ENCODE assay signal across 16 mouse cellular contexts in genomic region chr7:70804281-70804680, GRCm38 (mm10).
DNase-seq lines count a peak whose midpoint lies in the region; ATAC-seq and TF ChIP-seq lines count a peak whose summit lies in the region.
"Had no signal": no experiment of that assay in that cellular context is flagged by ENCODE, and none has a peak within 500 bp of the region (broad histone marks: within the 10 kb centered on the region; RNA-seq: fewer than 3 reads in every experiment).

No protein-coding gene starts in this region.

- no peaks in the 10 kb centered on the region for H3K27me3 ChIP-seq in heart, embryonic 13.5 days (replicated peaks)
- no peaks in the 10 kb centered on the region for H3K27me3 ChIP-seq in kidney, embryonic 16.5 days (ENCODE audit: insufficient read depth, low read length)
- H3K27me3 ChIP-seq in midbrain, postnatal 0 days (ENCODE audit: insufficient read depth, low read length) = no peaks in the 10 kb centered on the region
- H3K27me3 ChIP-seq in midbrain, embryonic 10.5 days (ENCODE audit: low read depth, poor library complexity, severe bottlenecking) = no peaks in the 10 kb centered on the region; the same call in 1 of the 2 replicates
- H3K27me3 ChIP-seq: forebrain, embryonic 12.5 days; neural tube, embryonic 12.5 days had no signal

- no peak for TF ChIP-seq CTCF in midbrain, postnatal 0 days (IDR thresholded peaks at IDR 0.05)

- H3K27ac ChIP-seq in heart, embryonic 13.5 days (replicated peaks) = no peak overlapping the region
- peak overlapping the region; percentile 78 for H3K27ac ChIP-seq in kidney, embryonic 16.5 days (ENCODE audit: low read length)
- no peak overlapping the region for H3K27ac ChIP-seq in midbrain, postnatal 0 days (ENCODE audit: low read depth, low read length)
- no peak overlapping the region for H3K27ac ChIP-seq in midbrain, embryonic 10.5 days (replicated peaks)
- H3K27ac ChIP-seq: forebrain, embryonic 12.5 days; heart, adult 2 months; hindbrain, embryonic 15.5 days; neural tube, embryonic 12.5 days had no signal

- peak overlapping the region; percentile 25 for H3K4me2 ChIP-seq in heart, embryonic 13.5 days
- H3K4me2 ChIP-seq in kidney, embryonic 16.5 days (replicated peaks; ENCODE audit: low read depth, low read length) = no peak overlapping the region
- H3K4me2 ChIP-seq in midbrain, postnatal 0 days (ENCODE audit: low read depth, low read length, poor library complexity, severe bottlenecking) = no peak overlapping the region
- H3K4me2 ChIP-seq: forebrain, embryonic 12.5 days; hindbrain, embryonic 15.5 days; neural tube, embryonic 12.5 days had no signal

- no peaks in the 10 kb centered on the region for H3K36me3 ChIP-seq in heart, embryonic 13.5 days
- H3K36me3 ChIP-seq in kidney, embryonic 16.5 days (ENCODE audit: insufficient read depth, low read length) = no peaks in the 10 kb centered on the region
- no peaks in the 10 kb centered on the region for H3K36me3 ChIP-seq in midbrain, postnatal 0 days (ENCODE audit: insufficient read depth, low read length)
- H3K36me3 ChIP-seq in midbrain, embryonic 10.5 days = no peaks in the 10 kb centered on the region
- H3K36me3 ChIP-seq: forebrain, embryonic 12.5 days; hindbrain, embryonic 15.5 days; neural tube, embryonic 12.5 days had no signal

- peaks cover 12% of the 10 kb centered on the region for H3K4me1 ChIP-seq in heart, embryonic 13.5 days
- H3K4me1 ChIP-seq in kidney, embryonic 16.5 days (ENCODE audit: insufficient read depth, low read length) = peaks cover 8% of the 10 kb centered on the region; the same call in 1 of the 2 replicates
- no peaks in the 10 kb centered on the region for H3K4me1 ChIP-seq in midbrain, postnatal 0 days (ENCODE audit: insufficient read depth, low read length)
- no peaks in the 10 kb centered on the region for H3K4me1 ChIP-seq in midbrain, embryonic 10.5 days
- H3K4me1 ChIP-seq: forebrain, embryonic 12.5 days; hindbrain, embryonic 15.5 days; neural tube, embryonic 12.5 days had no signal

- no peak overlapping the region for H3K4me3 ChIP-seq in heart, embryonic 13.5 days
- no peak overlapping the region for H3K4me3 ChIP-seq in kidney, embryonic 16.5 days (ENCODE audit: low read length)
- H3K4me3 ChIP-seq in midbrain, postnatal 0 days (ENCODE audit: low read depth, low read length) = no peak overlapping the region
- no peak overlapping the region for H3K4me3 ChIP-seq in midbrain, embryonic 10.5 days
- H3K4me3 ChIP-seq: forebrain, embryonic 12.5 days; heart, adult 2 months; hindbrain, embryonic 15.5 days; neural tube, embryonic 12.5 days had no signal

- no peak for ATAC-seq in heart, embryonic 13.5 days (ENCODE audit: extremely low read depth, insufficient number of reproducible peaks, low FRiP score, low TSS enrichment)
- no peak for ATAC-seq in kidney, embryonic 16.5 days (ENCODE audit: low FRiP score, low TSS enrichment)
- ATAC-seq in midbrain, postnatal 0 days (ENCODE audit: low FRiP score) = no peak
- ATAC-seq: intestine, postnatal 0 days had no signal

- 0 out of 2 replicates have a peak overlapping the region, but pooled peaks have one; percentile 54 for H3K9ac ChIP-seq in heart, embryonic 13.5 days
- H3K9ac ChIP-seq in kidney, embryonic 16.5 days (replicated peaks; ENCODE audit: low read length) = no peak overlapping the region
- no peak overlapping the region for H3K9ac ChIP-seq in midbrain, postnatal 0 days (replicated peaks; ENCODE audit: low read length, poor library complexity, severe bottlenecking)
- H3K9ac ChIP-seq: forebrain, embryonic 12.5 days; hindbrain, embryonic 15.5 days; neural tube, embryonic 12.5 days had no signal

- H3K9me3 ChIP-seq in heart, embryonic 13.5 days = no peaks in the 10 kb centered on the region
- no peaks in the 10 kb centered on the region for H3K9me3 ChIP-seq in kidney, embryonic 16.5 days (ENCODE audit: low read length)
- H3K9me3 ChIP-seq in midbrain, postnatal 0 days (ENCODE audit: low read length) = no peaks in the 10 kb centered on the region
- H3K9me3 ChIP-seq in midbrain, embryonic 10.5 days (replicated peaks) = no peaks in the 10 kb centered on the region
- H3K9me3 ChIP-seq: forebrain, embryonic 12.5 days; hindbrain, embryonic 15.5 days; neural tube, embryonic 12.5 days had no signal

- WGBS in heart, embryonic 13.5 days = 52% methylated on average over 1 of the region's 1 CpGs
- WGBS in kidney, embryonic 16.5 days = 35% methylated on average over 1 of the region's 1 CpGs
- WGBS in midbrain, postnatal 0 days = 59% methylated on average over 1 of the region's 1 CpGs
- 89% methylated on average over 1 of the region's 1 CpGs for WGBS in midbrain, embryonic 10.5 days

- no peak for DNase-seq in heart, adult 18-20 months
- DNase-seq in kidney, postnatal 14 days = no peak
- DNase-seq in midbrain, postnatal 0 days (ENCODE audit: low spot score) = peak; percentile 13
- no peak for DNase-seq in midbrain, embryonic 10.5 days (ENCODE audit: low spot score)
- no peak for DNase-seq in adrenal gland, adult 2 months
- DNase-seq: adrenal gland, postnatal 10 days; gastrocnemius, postnatal 10 days; heart, adult 2 months; heart, postnatal 14 days; liver had no signal
